ENCODE assay signal across 15 mouse cellular contexts in genomic region chr6:27746493-27746892, GRCm38 (mm10).
"Had no signal": no experiment of that assay in that cellular context is flagged by ENCODE, and none has a peak within 500 bp of the region (broad histone marks: within the 10 kb centered on the region; RNA-seq: fewer than 3 reads in every experiment).

No protein-coding gene starts in this region.

- H3K4me2 ChIP-seq: kidney, embryonic 15.5 days; liver, embryonic 11.5 days; liver, embryonic 15.5 days; stomach, embryonic 15.5 days had no signal

- ATAC-seq: intestine, embryonic 16.5 days; lung, postnatal 0 days had no signal

- H3K9ac ChIP-seq: kidney, embryonic 15.5 days; liver, embryonic 15.5 days; stomach, embryonic 15.5 days had no signal

- H3K4me1 ChIP-seq: kidney, embryonic 15.5 days; limb, embryonic 10.5 days; liver, embryonic 15.5 days; stomach, embryonic 15.5 days had no signal

- H3K27me3 ChIP-seq: kidney, embryonic 15.5 days; liver, embryonic 15.5 days; stomach, embryonic 15.5 days had no signal

- H3K27ac ChIP-seq: kidney, embryonic 15.5 days; left cerebral cortex, adult 2 months; limb, embryonic 10.5 days; liver, embryonic 15.5 days; stomach, embryonic 15.5 days had no signal

- H3K9me3 ChIP-seq: kidney, embryonic 15.5 days; limb, embryonic 10.5 days; liver, embryonic 15.5 days; stomach, embryonic 15.5 days had no signal

- H3K36me3 ChIP-seq: kidney, embryonic 15.5 days; limb, embryonic 10.5 days; liver, embryonic 15.5 days; stomach, embryonic 15.5 days had no signal

- DNase-seq: kidney, adult 2 months; kidney, postnatal 14 days; lung, adult 2 months; lung, postnatal 4 days; right cerebral cortex, postnatal 14 days; thymus, adult 2 months; thymus, postnatal 25 days had no signal

- H3K4me3 ChIP-seq: kidney, embryonic 15.5 days; left cerebral cortex, adult 2 months; limb, embryonic 10.5 days; liver, embryonic 15.5 days; stomach, embryonic 15.5 days had no signal
